Comparison of ENCODE assay signal across 8 mouse cellular contexts in the genomic region with DNA sequence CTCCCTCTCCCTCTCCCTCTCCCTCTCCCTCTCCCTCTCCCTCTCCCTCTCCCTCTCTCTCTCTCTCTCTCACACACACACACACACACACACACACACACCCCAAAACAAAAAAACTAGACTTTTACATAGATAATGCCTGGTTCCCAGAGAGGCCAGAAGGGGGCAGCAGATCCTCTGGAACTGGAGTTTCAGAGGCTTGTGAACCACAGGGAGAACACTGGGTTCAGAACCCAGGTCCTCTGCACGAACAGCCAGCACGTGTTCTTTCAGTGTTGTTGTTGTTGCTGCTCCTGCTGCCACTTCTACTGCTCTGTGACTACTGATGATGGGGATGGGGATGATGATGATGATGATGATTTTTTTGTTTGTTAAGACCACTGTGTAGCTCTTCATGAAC.
DNase-seq lines count a peak whose midpoint lies in the region; ATAC-seq and TF ChIP-seq lines count a peak whose summit lies in the region.
"Had no signal": no experiment of that assay in that cellular context is flagged by ENCODE, and none has a peak within 500 bp of the region (broad histone marks: within the 10 kb centered on the region; RNA-seq: fewer than 3 reads in every experiment).

No protein-coding gene starts in this region.

- H3K27me3 ChIP-seq in intestine, postnatal 0 days (replicated peaks; ENCODE audit: control insufficient read depth, insufficient read depth, low read length) = no peaks in the 10 kb centered on the region
- no peaks in the 10 kb centered on the region for H3K27me3 ChIP-seq in intestine, embryonic 15.5 days (replicated peaks)
- H3K27me3 ChIP-seq in ES-Bruce4 (ENCODE audit: control insufficient read depth, insufficient read depth, low read length, poor library complexity, severe bottlenecking) = no peaks in the 10 kb centered on the region
- H3K27me3 ChIP-seq: limb, embryonic 13.5 days had no signal

- no peak for TF ChIP-seq EP300 in ES-Bruce4 (IDR thresholded peaks at IDR 0.05; ENCODE audit: insufficient read depth, low read depth, low read length)

- H3K4me2 ChIP-seq in intestine, postnatal 0 days (replicated peaks; ENCODE audit: low read depth) = no peak overlapping the region
- no peak overlapping the region for H3K4me2 ChIP-seq in intestine, embryonic 15.5 days (replicated peaks)
- H3K4me2 ChIP-seq: limb, embryonic 13.5 days had no signal

- H3K4me1 ChIP-seq in intestine, postnatal 0 days (replicated peaks; ENCODE audit: control insufficient read depth, insufficient read depth, low read length) = no peaks in the 10 kb centered on the region
- no peaks in the 10 kb centered on the region for H3K4me1 ChIP-seq in intestine, embryonic 15.5 days (replicated peaks)
- no peaks in the 10 kb centered on the region for H3K4me1 ChIP-seq in ES-Bruce4 (ENCODE audit: control insufficient read depth, insufficient read depth, low read length)
- no peaks in the 10 kb centered on the region for H3K4me1 ChIP-seq in cortical plate, adult 2 months (ENCODE audit: control insufficient read depth, insufficient read depth, low read length)
- H3K4me1 ChIP-seq: limb, embryonic 13.5 days had no signal

- peak; percentile 66 for DNase-seq in 416B (ENCODE audit: low read depth)
- peak; percentile 23 for DNase-seq in lung, postnatal 10 days
- no peak for DNase-seq in frontal cortex, postnatal 10 days (ENCODE audit: low spot score in 2 of 2)

- H3K27ac ChIP-seq in intestine, postnatal 0 days (ENCODE audit: low read depth, low read length) = no peak overlapping the region
- no peak overlapping the region for H3K27ac ChIP-seq in intestine, embryonic 15.5 days
- H3K27ac ChIP-seq in ES-Bruce4 (ENCODE audit: insufficient read depth, low read length) = no peak overlapping the region
- H3K27ac ChIP-seq in cortical plate, adult 2 months (ENCODE audit: insufficient read depth, low read length) = no peak overlapping the region
- H3K27ac ChIP-seq: limb, embryonic 13.5 days had no signal

- H3K9me3 ChIP-seq in intestine, postnatal 0 days (ENCODE audit: control insufficient read depth) = no peaks in the 10 kb centered on the region
- no peaks in the 10 kb centered on the region for H3K9me3 ChIP-seq in intestine, embryonic 15.5 days
- no peaks in the 10 kb centered on the region for H3K9me3 ChIP-seq in ES-Bruce4 (replicated peaks; ENCODE audit: control insufficient read depth, insufficient read depth, low read length, poor library complexity, severe bottlenecking)
- H3K9me3 ChIP-seq: limb, embryonic 13.5 days had no signal

- no peak for TF ChIP-seq POLR2A in ES-Bruce4 (IDR thresholded peaks at IDR 0.05; ENCODE audit: insufficient read depth, low read length)
- no peak for TF ChIP-seq POLR2A in cortical plate, adult 2 months (IDR thresholded peaks at IDR 0.05; ENCODE audit: extremely low read depth, insufficient read depth, low read length)

- no peak overlapping the region for H3K9ac ChIP-seq in intestine, postnatal 0 days (ENCODE audit: low read depth, low read length)
- no peak overlapping the region for H3K9ac ChIP-seq in intestine, embryonic 15.5 days
- no peak overlapping the region for H3K9ac ChIP-seq in ES-Bruce4 (ENCODE audit: low read depth, poor library complexity, severe bottlenecking)
- H3K9ac ChIP-seq: limb, embryonic 13.5 days had no signal

- no peak for ATAC-seq in intestine, postnatal 0 days
- no peak for ATAC-seq in intestine, embryonic 15.5 days

- peak; percentile 66 for TF ChIP-seq CTCF in intestine, postnatal 0 days (IDR thresholded peaks at IDR 0.05; ENCODE audit: low read depth)
- TF ChIP-seq CTCF in ES-Bruce4 (IDR thresholded peaks at IDR 0.05; ENCODE audit: low read depth, low read length) = peak; percentile 61
- peak; percentile 19; the same call in 1 of the 2 replicates for TF ChIP-seq CTCF in cortical plate, adult 2 months (IDR thresholded peaks at IDR 0.05; ENCODE audit: extremely low read depth, insufficient read depth, low read length)

- 42% methylated on average over 2 of the region's 2 CpGs for WGBS in intestine, postnatal 0 days
- WGBS in intestine, embryonic 15.5 days = 46% methylated on average over 2 of the region's 2 CpGs

- H3K4me3 ChIP-seq in intestine, postnatal 0 days (ENCODE audit: low read depth, low read length) = no peak overlapping the region
- H3K4me3 ChIP-seq in intestine, embryonic 15.5 days (replicated peaks) = no peak overlapping the region
- no peak overlapping the region for H3K4me3 ChIP-seq in ES-Bruce4 (ENCODE audit: low read depth, low read length)
- no peak overlapping the region for H3K4me3 ChIP-seq in cortical plate, adult 2 months (ENCODE audit: insufficient read depth, low read length)
- H3K4me3 ChIP-seq: limb, embryonic 13.5 days had no signal

- no peaks in the 10 kb centered on the region for H3K36me3 ChIP-seq in intestine, postnatal 0 days (ENCODE audit: control insufficient read depth, insufficient read depth)
- no peaks in the 10 kb centered on the region for H3K36me3 ChIP-seq in intestine, embryonic 15.5 days
- no peaks in the 10 kb centered on the region for H3K36me3 ChIP-seq in ES-Bruce4 (ENCODE audit: control insufficient read depth, insufficient read depth, low read length, poor library complexity, severe bottlenecking)
- H3K36me3 ChIP-seq: limb, embryonic 13.5 days had no signal

Comparison
In these comparisons a context has a peak if more than half of its experiments do, and no peak if none do; other contexts are left out.
1. DNase-seq: peak in 416B (single experiment) and lung, postnatal 10 days (single experiment); none in frontal cortex, postnatal 10 days (0 of 2).
2. Peak in every context shown above with its lines, with median percentiles within 50 percentile points of each other: CTCF ChIP-seq.